In genomic region chr8:95024387-95024786, GRCm38 (mm10) we compare ENCODE assay signal across 22 mouse cellular contexts. TPM values are rescaled to one million over a fixed set of nuclear protein-coding genes. Genes with fewer than 3 reads are reported as not detected.
"Had no signal": no experiment of that assay in that cellular context is flagged by ENCODE, and none has a peak within 500 bp of the region (broad histone marks: within the 10 kb centered on the region; RNA-seq: fewer than 3 reads in every experiment).

No protein-coding gene starts in this region.

- H3K4me2 ChIP-seq: intestine, embryonic 15.5 days; kidney, embryonic 15.5 days; limb, embryonic 12.5 days; limb, embryonic 15.5 days; liver, embryonic 11.5 days; lung, embryonic 14.5 days; midbrain, embryonic 13.5 days had no signal

- H3K4me1 ChIP-seq: intestine, embryonic 15.5 days had no signal

- H3K27me3 ChIP-seq: intestine, embryonic 15.5 days; kidney, embryonic 15.5 days; limb, embryonic 12.5 days; limb, embryonic 15.5 days; midbrain, embryonic 13.5 days had no signal

- H3K4me3 ChIP-seq: intestine, embryonic 15.5 days; kidney, embryonic 15.5 days; limb, embryonic 12.5 days; limb, embryonic 15.5 days; midbrain, embryonic 13.5 days had no signal

- H3K9me3 ChIP-seq: intestine, embryonic 15.5 days; limb, embryonic 12.5 days; limb, embryonic 15.5 days had no signal

- H3K9ac ChIP-seq: intestine, embryonic 15.5 days; kidney, embryonic 15.5 days; limb, embryonic 12.5 days; limb, embryonic 15.5 days; liver, embryonic 14.5 days; liver, postnatal 0 days; lung, embryonic 14.5 days; midbrain, embryonic 13.5 days had no signal

- ATAC-seq: intestine, embryonic 15.5 days; liver, postnatal 0 days; lung, postnatal 0 days; midbrain, embryonic 13.5 days had no signal

- H3K36me3 ChIP-seq: intestine, embryonic 15.5 days; kidney, embryonic 15.5 days; limb, embryonic 12.5 days; limb, embryonic 15.5 days; midbrain, embryonic 13.5 days had no signal

- DNase-seq: kidney, adult 11 months; kidney, adult 8-10 months; kidney, postnatal 10 days; kidney, postnatal 36 days; left cerebral cortex, postnatal 4 days; liver, postnatal 0 days; lung, embryonic 14.5 days; retina, postnatal 1 day; right cerebral cortex, postnatal 25 days; thymus, postnatal 25 days had no signal

- H3K27ac ChIP-seq: intestine, embryonic 15.5 days; kidney, embryonic 15.5 days; limb, embryonic 12.5 days; limb, embryonic 15.5 days; liver, embryonic 14.5 days; midbrain, embryonic 13.5 days; stomach, postnatal 0 days had no signal

RNA-seq across cellular contexts. Expression of gene Drc7, which starts 30.5 kb away (rescaled TPM):
- polyA plus RNA-seq: intestine, embryonic 15.5 days; kidney, embryonic 15.5 days; limb, embryonic 12.5 days; lung, embryonic 14.5 days; neural tube, embryonic 11.5 days; stomach, embryonic 14.5 days; urinary bladder, adult 2 months had no signal
